Mouse (Mus musculus): Measurements from ENCODE around the gene Rasal2. TPM values are rescaled to one million over a fixed set of nuclear protein-coding genes. Genes with fewer than 3 reads are reported as not detected.

Rasal2 gene
- total RNA-seq, 2 experiments from 2014 or later: 13.5 to 14.3 TPM

DNA sequence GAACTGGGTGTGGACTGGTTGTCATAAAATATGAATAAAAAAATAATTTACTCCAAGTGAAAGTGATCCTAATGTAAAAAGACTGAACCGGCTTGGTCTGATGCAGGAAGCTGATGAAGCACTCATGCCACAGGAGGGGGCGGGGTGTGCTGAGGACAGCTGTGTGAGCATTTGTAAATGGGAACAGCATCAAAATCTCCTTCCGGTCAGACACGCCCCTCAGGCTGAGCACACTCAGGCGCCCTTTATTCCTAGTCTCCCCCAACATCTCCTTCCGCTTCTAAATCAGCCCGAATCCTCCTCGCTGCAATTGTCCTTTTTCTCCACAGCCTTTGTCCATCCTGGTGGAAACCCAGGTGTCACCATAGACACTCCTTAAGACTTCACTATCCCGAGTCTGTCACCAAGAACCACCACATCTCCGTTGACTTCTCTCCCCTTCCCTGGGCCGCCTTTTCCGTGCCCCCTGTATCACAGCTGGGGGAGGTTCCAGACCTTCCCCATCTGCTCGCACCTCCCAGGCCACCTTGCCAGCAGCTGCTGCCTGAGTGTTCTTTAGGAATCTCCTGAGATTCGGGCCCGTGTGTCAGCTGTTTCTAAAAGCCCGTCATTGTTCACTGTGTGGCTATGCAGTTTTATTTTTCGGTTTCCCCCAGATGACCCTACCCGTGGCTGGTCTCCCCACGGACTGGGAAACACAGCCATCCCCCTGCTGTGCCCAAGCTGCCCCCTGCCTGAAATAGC is 311.1 kb downstream of the Rasal2 start:
- intact Hi-C loops (cut with DNase I; ENCODE audit: low total_unique reads): no loop called here
- DNase-seq: peak; percentile 66

DNA sequence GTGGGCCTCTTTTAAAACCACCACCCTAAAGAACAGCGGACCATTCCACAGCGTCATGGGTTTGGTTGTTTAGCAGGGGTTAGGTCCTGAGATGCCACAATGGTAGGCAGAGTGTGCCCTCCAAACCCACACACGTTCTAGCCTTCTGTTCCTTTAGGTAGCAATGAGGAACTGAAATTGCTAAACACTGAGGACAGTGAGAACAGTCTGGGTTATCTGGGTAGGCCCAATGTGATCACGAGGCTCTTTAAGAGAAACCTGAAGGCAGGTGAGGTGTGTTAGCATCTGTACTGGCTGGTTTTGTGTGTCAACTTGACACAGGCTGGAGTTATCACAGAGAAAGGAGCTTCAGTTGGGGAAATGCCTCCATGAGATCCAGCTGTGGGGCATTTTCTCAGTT is 316.9 kb downstream of the Rasal2 start:
- intact Hi-C loops (cut with DNase I; ENCODE audit: low total_unique reads): no loop called here
- DNase-seq: no peak

GRCm38 (mm10) chr1:157092622-157093021 is 319.8 kb downstream of the Rasal2 start:
- intact Hi-C loops (cut with DNase I; ENCODE audit: low total_unique reads): no loop called here

DNA sequence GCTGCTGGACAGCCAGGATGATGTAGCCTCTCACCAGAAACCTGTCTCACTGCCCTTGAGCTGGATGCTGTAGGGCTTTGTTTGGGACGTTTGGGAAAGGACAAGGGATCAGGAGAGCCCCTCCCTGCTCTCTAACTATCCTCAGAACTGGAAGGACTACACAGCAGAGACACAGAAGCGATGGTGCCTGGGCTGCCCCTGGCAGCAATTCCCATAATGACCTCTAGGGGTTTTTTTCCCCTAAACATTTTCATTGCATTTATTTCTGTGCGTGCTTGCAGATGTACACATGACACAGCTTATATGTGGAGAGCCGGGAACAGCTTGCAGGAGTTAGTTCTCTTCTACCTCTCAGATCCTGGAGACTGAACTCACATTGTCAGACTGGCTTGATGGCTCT is 320.3 kb downstream of the Rasal2 start:
- DNase-seq: no peak
- intact Hi-C loops (cut with DNase I; ENCODE audit: low total_unique reads): no loop called here

More at GRCm38 (mm10) chr1:157092622-157093021, 319.8 kb downstream of the Rasal2 start:
- no peak for DNase-seq

DNA sequence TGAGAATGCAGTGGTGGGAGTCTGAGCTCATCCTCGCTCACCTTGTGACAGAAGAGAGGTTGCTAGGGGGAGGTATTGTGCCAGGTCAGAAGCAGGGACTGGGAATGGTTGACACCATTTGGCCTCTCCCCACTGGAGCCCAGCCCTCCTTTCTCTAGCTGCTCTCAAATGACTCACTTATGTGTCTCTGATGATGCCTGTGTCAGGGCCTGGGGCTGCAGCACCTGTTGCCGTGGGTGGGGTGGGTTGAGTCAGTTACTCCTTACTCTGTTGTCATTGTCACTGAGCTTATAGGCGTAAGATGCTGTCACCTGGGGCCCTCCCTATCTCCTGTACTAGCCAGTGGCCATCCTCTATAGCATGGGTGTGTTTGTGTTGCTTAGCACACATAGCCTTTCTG is 321.6 kb downstream of the Rasal2 start:
- DNase-seq: no peak
- intact Hi-C loops (cut with DNase I; ENCODE audit: low total_unique reads): no loop called here

DNA sequence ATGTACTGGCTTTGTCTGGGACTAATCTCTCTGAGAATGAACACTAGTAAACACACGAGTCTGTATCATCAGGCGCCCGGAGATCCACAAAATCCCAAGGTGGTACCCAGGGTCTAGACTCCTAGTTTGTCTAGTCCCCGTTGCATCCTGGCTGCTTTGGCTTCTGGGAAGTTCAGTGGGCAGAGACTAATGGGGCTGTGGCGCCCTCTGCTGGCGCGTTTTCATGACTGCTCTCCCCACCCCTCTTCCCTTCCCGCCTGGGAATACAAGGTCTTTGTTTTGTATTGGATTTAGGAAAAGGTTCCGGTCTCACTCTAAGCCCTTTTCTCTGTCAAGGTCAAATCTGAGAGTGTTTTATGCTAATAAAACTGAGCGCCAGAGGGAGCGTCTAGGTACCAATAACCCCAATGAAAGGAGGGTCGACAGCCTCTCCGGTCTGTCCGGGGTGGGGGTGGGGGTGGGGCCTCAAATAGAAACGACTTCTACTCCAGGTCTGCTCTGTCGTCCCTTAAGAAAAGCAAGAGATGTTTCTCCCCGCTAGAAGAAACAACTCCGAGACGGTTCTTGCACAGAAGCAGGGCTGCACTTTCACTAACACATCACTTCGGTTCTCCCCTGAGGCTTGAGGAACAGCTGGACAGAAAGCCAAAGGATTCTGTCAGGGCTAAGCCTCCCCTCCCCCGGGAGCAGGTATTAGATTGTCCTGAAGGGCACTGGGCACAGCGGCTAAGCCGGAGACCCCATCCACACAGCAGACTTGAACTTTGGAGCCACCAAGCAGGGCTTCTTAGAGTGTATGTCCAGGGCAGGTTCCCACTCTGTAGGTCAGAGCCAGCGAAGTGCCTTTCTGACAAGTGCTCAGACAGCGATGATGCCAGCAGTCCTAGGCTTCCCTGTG is 326.0 kb downstream of the Rasal2 start:
- intact Hi-C loops (cut with DNase I; ENCODE audit: low total_unique reads): loop anchor here (10.0 kb wide), 1 partner anchor 188 kb away; no protein-coding TSS in a partner anchor
- DNase-seq: peak; percentile 63

Other genes with a start within 250 kb of the Rasal2 start
- 1 to 10 TPM; 2.7 to 3.1 TPM for gene Cryzl2, start 46.0 kb upstream of the Rasal2 start, total RNA-seq (2021)
- 1 to 10 TPM; 2.3 to 2.4 TPM for gene Sec16b, start 94.1 kb upstream of the Rasal2 start, total RNA-seq (2021)